Mouse (Mus musculus) MEL (cell line): ENCODE data around the gene Tmem237.

Source experiments
- CTCF ChIP-seq, 3 experiments: IDR thresholded peaks in 2 of 3; conservative IDR thresholded peaks in 1 of 3; 2 replicates each; pipeline ENCODE4 v1.5.1; 2011 to 2012; ENCODE audit warnings: low read length in 3 of 3, low read depth in 2 of 3, mild to moderate bottlenecking in 2 of 3, improper control_type of control experiment in 1 of 3, inconsistent platforms in 1 of 3, mixed read lengths in 1 of 3, moderate library complexity in 1 of 3; ENCODE audit not compliant: control insufficient read depth in 1 of 3, insufficient read depth in 1 of 3, poor library complexity in 1 of 3, severe bottlenecking in 1 of 3
- MXI1 ChIP-seq: IDR thresholded peaks from 2 replicates; pipeline ENCODE4 v1.6.1; 2011; ENCODE audit warnings: mild to moderate bottlenecking, low read depth, low read length, improper control_type of control experiment
- ZC3H11A ChIP-seq: IDR thresholded peaks from 2 replicates; pipeline ENCODE4 v1.6.1; 2012; ENCODE audit warnings: low read depth, mild to moderate bottlenecking, inconsistent platforms, low read length, improper control_type of control experiment

- TF ChIP-seq ZC3H11A (no peak), CTCF (IDR thresholded peaks at IDR 0.05 in 2 of 3, conservative IDR thresholded peaks at IDR 0.05 in 1 of 3; ENCODE audit: control insufficient read depth in 1 of 3, insufficient read depth in 1 of 3, low read depth in 2 of 3, low read length in 3 of 3, poor library complexity in 1 of 3, severe bottlenecking in 1 of 3) (no peak), MXI1 (no peak)
These were observed 40.7 kb upstream of the Tmem237 start for GRCm38 (mm10) chr1:59160871-59161270.
